Mouse (Mus musculus) midbrain, postnatal 0 days (tissue): ENCODE measurements at regions not wholly inside any gene's neighbourhood (a gene's known extent, or its start where the extent isn't known, plus 50 kb on each side); places are given as distances from the start of the nearest gene placed in this dataset.

ENCODE experiments used
- ATAC-seq: fragments of 200-750 bp; cut with Nextera tagmentation; 2 replicates; pipeline ENCODE4 v1.8.0; 2017; ENCODE audit warnings: moderate number of reproducible peaks, mild to moderate bottlenecking, moderate TSS enrichment, moderate library complexity; ENCODE audit not compliant: low FRiP score
- DNase-seq: peaks from one replicate; pipeline ENCODE4 v3.0.0-alpha.2; 2015; ENCODE audit warnings: low spot score
- H3K27ac ChIP-seq: fragments of 300-500 bp; sonication (generic); 2 replicates; pipeline ENCODE4 v1.5.1; 2014; ENCODE audit warnings: low read depth, mild to moderate bottlenecking, low read length, mixed read lengths
- H3K27me3 ChIP-seq: fragments of 300-500 bp; sonication (generic); 2 replicates; pipeline ENCODE4 v1.6.1; 2014; ENCODE audit warnings: low read length, control low read depth, mixed read lengths; ENCODE audit not compliant: insufficient read depth
- H3K36me3 ChIP-seq: fragments of 300-500 bp; sonication (generic); 2 replicates; pipeline ENCODE4 v1.6.1; 2014; ENCODE audit warnings: low read length, control low read depth, mixed read lengths; ENCODE audit not compliant: insufficient read depth
- H3K4me1 ChIP-seq: fragments of 300-500 bp; sonication (generic); 2 replicates; pipeline ENCODE4 v1.6.1; 2014; ENCODE audit warnings: mild to moderate bottlenecking, control low read depth, antibody characterized with exemption, low read length, mixed read lengths; ENCODE audit not compliant: insufficient read depth
- H3K4me2 ChIP-seq: fragments of 300-500 bp; sonication (generic); 2 replicates; pipeline ENCODE4 v1.6.1; 2014; ENCODE audit warnings: low read depth, mild to moderate bottlenecking, low read length, mixed read lengths; ENCODE audit not compliant: poor library complexity, severe bottlenecking
- H3K4me3 ChIP-seq: fragments of 300-500 bp; sonication (generic); 2 replicates; pipeline ENCODE4 v1.5.1; 2014; ENCODE audit warnings: low read depth, mild to moderate bottlenecking, low read length, moderate library complexity
- H3K9ac ChIP-seq: fragments of 300-500 bp; sonication (generic); replicated peaks from 2 replicates; pipeline ENCODE4 v1.6.1; 2014; ENCODE audit warnings: mild to moderate bottlenecking, low read length, moderate library complexity, mixed read lengths; ENCODE audit not compliant: poor library complexity, severe bottlenecking
- H3K9me3 ChIP-seq: fragments of 300-500 bp; sonication (generic); 2 replicates; pipeline ENCODE4 v1.6.1; 2016; ENCODE audit warnings: low read length, control low read depth
- CTCF ChIP-seq: IDR thresholded peaks from 2 replicates; pipeline ENCODE4 v1.5.1; 2016; ENCODE audit warnings: antibody characterized with exemption, mild to moderate bottlenecking
- WGBS: fragments of 180-500 bp; shearing (Covaris S2); extraction: QIAGEN DNeasy Blood & Tissue Kit; methylation state at CpG from one replicate; pipeline ENCODE4 v1.1.7; 2014; 5-methylcytosine and 5-hydroxymethylcytosine counted together

GRCm38 (mm10) chrX:13014051-13014450 is 57.2 kb upstream of the Usp9x start:
- Histone ChIP-seq H3K27me3 (no peaks in the 10 kb centered on the region), H3K9ac (no peak overlapping the region), H3K4me3 (no peak overlapping the region), H3K4me2 (no peak overlapping the region), H3K36me3 (no peaks in the 10 kb centered on the region), H3K27ac (no peak overlapping the region), H3K9me3 (no peaks in the 10 kb centered on the region), H3K4me1 (no peaks in the 10 kb centered on the region)
- ATAC-seq (no peak), DNase-seq (no peak)
- 69% methylated on average over 3 of the region's 3 CpGs for WGBS
- TF ChIP-seq CTCF = no peak

GRCm38 (mm10) chrX:13013086-13013485 is 58.2 kb upstream of the Usp9x start:
- ATAC-seq (no peak), DNase-seq (no peak)
- Histone ChIP-seq H3K4me1 (no peaks in the 10 kb centered on the region), H3K4me3 (no peak overlapping the region), H3K27ac (no peak overlapping the region), H3K4me2 (no peak overlapping the region), H3K36me3 (no peaks in the 10 kb centered on the region), H3K9ac (no peak overlapping the region), H3K27me3 (no peaks in the 10 kb centered on the region), H3K9me3 (no peaks in the 10 kb centered on the region)
- 77% methylated on average over 3 of the region's 3 CpGs for WGBS
- TF ChIP-seq CTCF = no peak

- Histone ChIP-seq H3K36me3 (no peaks in the 10 kb centered on the region), H3K27ac (no peak overlapping the region), H3K4me3 (no peak overlapping the region), H3K9me3 (no peaks in the 10 kb centered on the region), H3K27me3 (no peaks in the 10 kb centered on the region), H3K4me2 (no peak overlapping the region), H3K9ac (no peak overlapping the region), H3K4me1 (no peaks in the 10 kb centered on the region)
- no peak for TF ChIP-seq CTCF
- DNase-seq (no peak), ATAC-seq (no peak)
- WGBS = 81% methylated on average over 7 of the region's 7 CpGs
Measured at GRCm38 (mm10) chrX:12990777-12991176, 80.5 kb upstream of the Usp9x start.

GRCm38 (mm10) chrX:12977676-12978075 is 93.6 kb upstream of the Usp9x start:
- no peak for TF ChIP-seq CTCF
- Histone ChIP-seq H3K4me2 (no peak overlapping the region), H3K9ac (no peak overlapping the region), H3K27me3 (no peaks in the 10 kb centered on the region), H3K27ac (no peak overlapping the region), H3K4me3 (no peak overlapping the region), H3K9me3 (no peaks in the 10 kb centered on the region), H3K36me3 (no peaks in the 10 kb centered on the region), H3K4me1 (no peaks in the 10 kb centered on the region)
- 58% methylated on average over 6 of the region's 6 CpGs for WGBS
- ATAC-seq (no peak), DNase-seq (no peak)

- 92% methylated on average over 7 of the region's 7 CpGs for WGBS
- Histone ChIP-seq H3K4me3 (no peak overlapping the region), H3K9me3 (no peaks in the 10 kb centered on the region), H3K36me3 (no peaks in the 10 kb centered on the region), H3K9ac (no peak overlapping the region), H3K4me2 (no peak overlapping the region), H3K27me3 (no peaks in the 10 kb centered on the region), H3K4me1 (no peaks in the 10 kb centered on the region), H3K27ac (no peak overlapping the region)
- no peak for TF ChIP-seq CTCF
- ATAC-seq (no peak), DNase-seq (no peak)
Measured at GRCm38 (mm10) chrX:12968979-12969746, 102.1 kb upstream of the Usp9x start.

GRCm38 (mm10) chrX:12959467-12960314 is 111.6 kb upstream of the Usp9x start:
- H3K27me3 ChIP-seq = no peaks in the 10 kb centered on the region
- H3K9ac ChIP-seq = no peak overlapping the region
- H3K27ac ChIP-seq = no peak overlapping the region
- peak; percentile 1 for DNase-seq
- H3K4me3 ChIP-seq = no peak overlapping the region
- H3K4me2 ChIP-seq = no peak overlapping the region
- no peaks in the 10 kb centered on the region for H3K4me1 ChIP-seq
- no peak for ATAC-seq
- WGBS = 69% methylated on average over 11 of the region's 11 CpGs
- H3K9me3 ChIP-seq = no peaks in the 10 kb centered on the region
- H3K36me3 ChIP-seq = no peaks in the 10 kb centered on the region
- no peak for TF ChIP-seq CTCF
